Mouse (Mus musculus) forebrain, embryonic 11.5 days (tissue): ENCODE measurements at regions not wholly inside any gene's neighbourhood (a gene's known extent, or its start where the extent isn't known, plus 50 kb on each side); places are given as distances from the start of the nearest gene placed in this dataset.

Source experiments
- ATAC-seq: fragments of 200-750 bp; cut with Nextera tagmentation; replicated peaks from 2 replicates; pipeline ENCODE4 v1.8.0; 2017; ENCODE audit warnings: moderate TSS enrichment; ENCODE audit not compliant: low FRiP score
- DNase-seq: peaks from one replicate; pipeline ENCODE4 v3.0.0-alpha.2; 2017; ENCODE audit warnings: low spot score
- H3K27ac ChIP-seq: fragments of 300-500 bp; sonication (generic); 2 replicates; pipeline ENCODE4 v1.5.1; 2014; ENCODE audit warnings: low read depth, low read length
- H3K27me3 ChIP-seq: fragments of 300-500 bp; sonication (generic); 2 replicates; pipeline ENCODE4 v1.6.1; 2014; ENCODE audit warnings: mild to moderate bottlenecking, low read length, mixed read lengths; ENCODE audit not compliant: control insufficient read depth, insufficient read depth
- H3K36me3 ChIP-seq: fragments of 300-500 bp; sonication (generic); 2 replicates; pipeline ENCODE4 v1.6.1; 2014; ENCODE audit warnings: mild to moderate bottlenecking, low read length, moderate library complexity, mixed read lengths; ENCODE audit not compliant: control insufficient read depth, insufficient read depth
- H3K4me1 ChIP-seq: fragments of 300-500 bp; sonication (generic); replicated peaks from 2 replicates; pipeline ENCODE4 v1.6.1; 2014; ENCODE audit warnings: low read length, mixed read lengths; ENCODE audit not compliant: control insufficient read depth, insufficient read depth
- H3K4me2 ChIP-seq: fragments of 300-500 bp; sonication (generic); 2 replicates; pipeline ENCODE4 v1.6.1; 2014; ENCODE audit warnings: low read depth, mild to moderate bottlenecking, low read length, moderate library complexity, mixed read lengths; ENCODE audit not compliant: severe bottlenecking
- H3K4me3 ChIP-seq: fragments of 300-500 bp; sonication (generic); 2 replicates; pipeline ENCODE4 v1.5.1; 2014; ENCODE audit warnings: low read depth, low read length
- H3K9ac ChIP-seq: fragments of 300-500 bp; sonication (generic); 2 replicates; pipeline ENCODE4 v1.6.1; 2014; ENCODE audit warnings: low read length
- H3K9me3 ChIP-seq: fragments of 300-500 bp; sonication (generic); 2 replicates; pipeline ENCODE4 v1.6.1; 2016; ENCODE audit warnings: low read length, mixed read lengths; ENCODE audit not compliant: control insufficient read depth
- WGBS: fragments of 180-500 bp; shearing (Covaris S2); extraction: QIAGEN DNeasy Blood & Tissue Kit; methylation state at CpG from one replicate; pipeline ENCODE4 v1.1.7; 2014; 5-methylcytosine and 5-hydroxymethylcytosine counted together

- H3K4me3 ChIP-seq, result no peak overlapping the region
- 4% methylated on average over 8 of the region's 8 CpGs for WGBS
- peak; percentile 69 for DNase-seq
- no peak overlapping the region for H3K27ac ChIP-seq
- no peaks in the 10 kb centered on the region for H3K36me3 ChIP-seq
- H3K9me3 ChIP-seq, result no peaks in the 10 kb centered on the region
- H3K9ac ChIP-seq, result no peak overlapping the region
- peaks cover 2% of the 10 kb centered on the region; the same call in 1 of the 2 replicates for H3K27me3 ChIP-seq
- H3K4me1 ChIP-seq, result peaks cover 5% of the 10 kb centered on the region; the same call in 1 of the 2 replicates
- H3K4me2 ChIP-seq, result peak overlapping the region; percentile 26; the same call in 1 of the 2 replicates
- peak; percentile 63 for ATAC-seq
These were observed 788.3 kb downstream of the Robo1 start for GRCm38 (mm10) chr16:73096091-73097083.
